Mouse (Mus musculus) G1E-ER4 (cell line): ENCODE data around the gene Ampd1. TPM values are rescaled to one million over a fixed set of nuclear protein-coding genes. Genes with fewer than 3 reads are reported as not detected.
A peak's percentile ranks its signal among the peaks of the same experiment; 100 is the strongest.

Experiments
- GATA1 ChIP-seq: IDR thresholded peaks from one replicate; pipeline ENCODE4 v1.8.0; 2012; ENCODE audit warnings: low read length, inconsistent platforms
- polyA plus RNA-seq: library from polyadenylated mRNA; stranded (reverse); fragments of >175 nt; gene quantifications from 2 replicates; pipeline ENCODE4 v1.2.3, GENCODE M21; 2012

The Ampd1 gene
- not detected in 2 replicates for polyA plus RNA-seq

GRCm38 (mm10) chr3:103073771-103074170 lies at the start of gene Ampd1:
Ampd1 (plus strand) TSS chr3:103074014.
- no peak for TF ChIP-seq GATA1

DNA sequence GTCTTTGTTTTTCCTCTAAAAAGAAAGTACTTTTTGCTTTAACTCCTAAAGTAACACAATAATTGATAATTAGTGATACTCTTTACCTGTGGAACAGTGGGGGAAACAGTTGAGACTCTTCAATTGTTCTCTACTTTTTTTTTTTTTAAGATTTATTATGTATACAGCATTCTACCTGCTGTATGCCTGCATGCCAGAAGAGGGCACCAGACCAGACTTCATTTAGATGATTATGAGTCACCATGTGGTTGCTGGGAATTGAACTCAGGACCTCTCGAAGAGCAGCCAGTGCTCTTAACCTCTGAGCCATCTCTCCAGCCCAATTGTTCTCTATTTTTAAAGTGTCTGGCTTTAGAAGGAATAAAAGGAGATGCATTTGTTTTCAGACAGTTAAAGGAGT lies 47.6 kb upstream of the Ampd1 start:
- no peak for TF ChIP-seq GATA1

GRCm38 (mm10) chr3:103040285-103040684 lies 33.5 kb upstream of the Ampd1 start:
- TF ChIP-seq GATA1: no peak

- peak; percentile 49 for TF ChIP-seq GATA1
Measured at GRCm38 (mm10) chr3:103040861-103041379, 32.9 kb upstream of the Ampd1 start.

GRCm38 (mm10) chr3:103056016-103056595 lies 17.7 kb upstream of the Ampd1 start:
- TF ChIP-seq GATA1: no peak

DNA sequence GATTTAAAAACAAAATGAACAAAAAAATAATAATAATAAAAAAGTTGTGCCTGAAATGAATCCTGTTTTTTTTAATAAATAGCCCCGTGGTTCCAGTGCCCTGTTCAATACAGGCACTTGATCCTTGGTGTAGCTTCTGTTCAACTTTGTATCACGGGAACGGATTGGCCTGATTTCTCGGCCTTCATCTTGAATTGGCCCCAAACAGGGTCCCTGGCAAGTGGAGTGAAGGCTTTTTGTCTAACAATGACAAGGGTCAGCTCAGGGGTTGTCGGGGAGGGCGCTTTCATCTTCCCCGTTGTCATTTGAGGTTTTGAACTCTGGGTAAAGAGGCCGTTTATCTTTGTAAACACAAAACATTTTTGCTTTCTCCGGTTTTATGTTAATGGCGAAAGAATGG lies 16.1 kb upstream of the Ampd1 start:
- no peak for TF ChIP-seq GATA1

DNA sequence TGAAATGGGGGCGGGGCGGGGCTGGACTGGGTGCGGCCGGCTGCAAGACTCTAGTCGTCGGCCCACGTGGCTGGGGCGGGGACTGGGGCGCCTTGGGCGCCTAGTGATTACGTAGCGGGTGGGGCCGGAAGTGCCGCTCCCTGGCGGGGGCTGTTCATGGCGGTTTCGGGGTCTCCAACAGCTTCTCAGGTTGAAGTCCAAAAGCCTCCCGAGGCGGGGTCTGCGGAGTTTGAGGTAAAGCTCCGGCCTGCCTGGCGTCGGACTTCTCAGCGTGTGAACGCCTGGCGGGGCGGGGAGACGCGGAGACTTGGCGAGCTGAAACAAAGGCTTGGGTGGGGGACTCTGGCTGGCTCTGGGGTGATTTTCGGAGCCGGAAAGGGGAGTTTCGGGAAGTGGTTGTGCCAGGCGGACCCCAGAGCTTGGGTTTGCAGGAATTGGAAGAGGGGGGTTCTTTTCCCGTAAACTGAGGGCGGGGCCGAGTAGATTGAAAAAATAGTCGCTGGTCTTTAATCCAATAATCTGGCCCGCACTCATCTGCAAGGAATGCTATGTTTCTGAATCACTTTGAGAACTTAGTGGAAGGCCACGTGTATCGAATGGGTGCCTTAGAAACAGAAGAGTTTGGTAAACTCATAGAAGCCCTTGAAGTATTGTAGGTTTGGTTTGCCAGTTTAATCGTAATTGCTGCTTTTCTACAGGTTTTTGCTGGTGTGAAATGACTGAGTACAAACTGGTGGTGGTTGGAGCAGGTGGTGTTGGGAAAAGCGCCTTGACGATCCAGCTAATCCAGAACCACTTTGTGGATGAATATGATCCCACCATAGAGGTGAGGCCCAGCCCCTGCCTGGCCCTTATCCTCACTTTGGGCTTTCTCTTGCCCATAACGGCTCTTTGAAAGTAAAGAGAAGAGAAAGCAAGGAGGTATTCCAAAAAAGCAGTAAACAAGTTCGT lies 15.3 kb upstream of the Ampd1 start, which contains the start of gene Nras:
Nras (plus strand) TSS at position 79 of the 951 bp plus-strand sequence.
- no peak for TF ChIP-seq GATA1

- TF ChIP-seq GATA1: no peak
Measured at GRCm38 (mm10) chr3:103066927-103067326, 6.9 kb upstream of the Ampd1 start.

DNA sequence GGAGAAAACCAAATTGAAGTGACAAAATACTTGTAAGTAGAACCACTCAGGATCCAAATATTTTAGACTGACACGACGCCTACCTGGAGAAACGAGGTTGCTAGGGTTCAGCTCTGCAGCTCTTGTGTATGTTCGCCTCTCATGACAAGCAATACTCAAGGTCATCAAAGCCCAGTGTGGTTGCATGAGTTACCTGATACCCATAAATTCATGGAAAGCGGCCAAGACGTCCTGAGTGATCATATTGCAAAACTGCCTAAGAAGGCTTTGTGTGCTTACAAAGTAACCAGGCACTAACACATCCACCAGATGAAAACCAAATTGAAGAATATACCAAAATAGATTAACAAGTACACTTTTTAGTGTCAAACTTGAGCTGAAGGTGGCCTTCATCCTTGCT lies 4.8 kb upstream of the Ampd1 start:
- no peak for TF ChIP-seq GATA1

- TF ChIP-seq GATA1: no peak
Measured at GRCm38 (mm10) chr3:103075871-103076270, 2.1 kb downstream of the Ampd1 start.

DNA sequence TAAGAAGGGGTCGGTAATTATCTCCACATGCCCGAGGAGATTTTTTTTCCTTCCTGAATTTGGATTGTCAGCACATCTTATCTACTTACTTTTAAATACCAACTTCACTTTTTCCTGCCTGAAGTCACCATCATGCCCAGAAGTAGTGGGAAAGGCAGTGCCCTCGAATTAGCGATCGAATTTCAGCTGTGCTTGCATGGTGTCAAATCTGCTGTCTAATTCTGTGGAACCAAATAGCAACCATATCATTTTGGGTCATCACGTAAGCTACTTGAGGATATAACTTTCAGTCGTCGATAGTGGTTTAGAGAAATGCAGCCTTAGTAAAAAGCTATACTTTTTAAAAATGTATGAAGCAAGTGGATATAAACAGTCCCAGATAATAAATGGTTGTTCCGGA lies 2.7 kb downstream of the Ampd1 start:
- TF ChIP-seq GATA1: no peak

DNA sequence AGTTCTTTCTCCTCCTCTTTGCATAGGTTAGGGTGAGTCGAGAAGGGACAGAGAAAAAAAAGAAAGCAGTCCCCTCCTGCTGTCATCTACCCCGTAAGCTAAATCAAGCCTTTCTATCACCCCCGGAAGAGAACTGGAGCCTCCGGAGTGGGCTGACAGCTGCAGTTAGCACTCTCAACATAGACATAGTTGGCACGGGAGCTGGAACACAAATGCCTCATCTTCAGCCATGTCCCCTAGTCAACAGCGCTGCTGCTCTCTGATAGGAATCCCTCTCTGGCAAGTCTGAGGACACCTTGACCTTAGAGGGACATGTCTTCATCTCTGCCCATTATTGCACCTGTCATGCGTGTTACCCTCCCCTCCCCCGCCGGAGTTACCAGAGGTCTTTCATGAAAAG lies 5.5 kb downstream of the Ampd1 start:
- no peak for TF ChIP-seq GATA1

DNA sequence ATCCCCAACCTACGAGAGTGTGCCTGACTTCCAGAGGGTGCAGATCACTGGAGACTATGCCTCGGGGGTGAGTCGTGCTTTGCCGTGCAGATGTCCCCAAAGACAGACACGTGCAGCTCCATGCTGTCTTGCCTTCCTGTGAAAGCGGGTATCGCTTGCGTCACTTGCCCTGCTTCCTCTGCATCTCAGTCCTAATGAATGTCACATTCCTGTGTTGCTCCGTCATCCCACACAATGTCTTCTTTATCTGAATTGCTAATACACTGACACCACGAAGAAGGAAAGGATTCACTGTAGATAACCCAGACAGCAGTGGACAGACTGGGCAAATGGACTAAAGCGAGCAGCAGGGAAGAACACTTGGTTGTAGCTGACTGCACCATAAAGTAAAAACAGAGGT lies 7.2 kb downstream of the Ampd1 start:
- TF ChIP-seq GATA1: no peak

DNA sequence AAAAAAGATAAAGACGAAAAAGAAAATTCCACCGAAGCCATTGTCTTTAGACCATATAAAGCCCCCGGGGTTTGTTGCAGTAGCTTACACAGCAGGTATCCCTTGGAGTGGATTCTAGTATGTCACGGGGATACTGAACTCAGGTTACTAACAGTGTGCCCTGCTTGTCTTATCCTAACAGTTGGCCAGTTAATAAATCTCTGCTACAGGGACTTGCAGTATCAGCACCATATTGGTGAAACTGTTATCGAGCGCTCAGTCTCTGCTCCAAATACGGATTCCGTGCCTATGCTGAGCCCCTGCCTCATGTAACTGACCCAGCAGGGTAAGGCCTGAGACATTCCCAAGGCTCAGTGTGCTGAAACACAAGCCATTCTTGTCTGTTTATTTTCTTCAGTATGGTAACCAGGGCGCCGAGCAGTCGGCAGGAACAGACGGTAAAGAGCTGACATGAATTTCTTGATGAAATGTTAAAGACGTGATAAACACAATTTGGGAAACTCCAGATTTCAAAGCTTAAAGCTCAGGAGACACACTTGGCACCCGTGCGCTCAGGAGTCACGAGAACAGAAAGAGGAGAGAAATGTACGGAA lies 8.1 kb downstream of the Ampd1 start:
- TF ChIP-seq GATA1: no peak

GRCm38 (mm10) chr3:103082761-103083160 lies 8.9 kb downstream of the Ampd1 start:
- no peak for TF ChIP-seq GATA1

DNA sequence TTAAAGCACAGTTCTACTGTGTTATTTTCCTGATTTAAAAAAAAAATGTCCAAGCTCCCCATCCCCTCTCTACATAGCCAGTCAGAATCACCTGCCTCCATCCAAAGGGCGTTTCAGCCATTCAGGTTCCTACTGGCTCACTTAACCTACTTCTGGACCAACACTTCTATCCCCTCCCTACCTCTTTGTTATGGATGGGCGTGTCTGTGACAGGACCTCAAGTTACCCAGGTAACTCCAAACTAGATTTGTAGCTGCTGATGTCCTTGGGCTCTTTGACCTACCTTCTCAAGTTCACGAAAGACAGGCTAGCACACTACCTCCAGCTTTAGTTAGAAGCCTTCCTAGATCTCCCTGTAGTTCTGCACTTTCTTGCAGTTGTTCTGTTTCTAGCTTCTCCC lies 12.2 kb downstream of the Ampd1 start:
- no peak for TF ChIP-seq GATA1

GRCm38 (mm10) chr3:103091753-103092152 lies 17.9 kb downstream of the Ampd1 start:
- TF ChIP-seq GATA1: no peak
